ENCODE assay signal across 10 mouse cellular contexts in genomic region chr11:8589226-8589905, GRCm38 (mm10).
DNase-seq lines count a peak whose midpoint lies in the region; ATAC-seq lines count a peak whose summit lies in the region.
"Had no signal": no experiment of that assay in that cellular context is flagged by ENCODE, and none has a peak within 500 bp of the region (broad histone marks: within the 10 kb centered on the region; RNA-seq: fewer than 3 reads in every experiment).

No protein-coding gene starts in this region.

- H3K27ac ChIP-seq in liver, embryonic 13.5 days, result peak overlapping the region; percentile 58; the same call in 1 of the 2 replicates
- H3K27ac ChIP-seq: neural tube, embryonic 13.5 days had no signal

- intact Hi-C loops in heart, postnatal 10 days (cut with DNase I), result no loop called here

- H3K4me3 ChIP-seq in liver, embryonic 13.5 days (replicated peaks), result no peak overlapping the region
- H3K4me3 ChIP-seq: erythroblast, embryonic 14.5 days; neural tube, embryonic 13.5 days had no signal

- no peak overlapping the region for H3K4me2 ChIP-seq in liver, embryonic 13.5 days
- H3K4me2 ChIP-seq: neural tube, embryonic 13.5 days had no signal

- no peaks in the 10 kb centered on the region for H3K9me3 ChIP-seq in liver, embryonic 13.5 days (replicated peaks)
- H3K9me3 ChIP-seq: neural tube, embryonic 13.5 days had no signal

- peaks cover 39% of the 10 kb centered on the region for H3K4me1 ChIP-seq in liver, embryonic 13.5 days (replicated peaks)

- 28% methylated on average over 9 of the region's 9 CpGs for WGBS in liver, embryonic 13.5 days (ENCODE audit: insufficient replicate concordance)

- no peak overlapping the region for H3K9ac ChIP-seq in liver, embryonic 13.5 days
- H3K9ac ChIP-seq: neural tube, embryonic 13.5 days had no signal

- H3K27me3 ChIP-seq in liver, embryonic 13.5 days, result no peaks in the 10 kb centered on the region
- H3K27me3 ChIP-seq: neural tube, embryonic 13.5 days had no signal

- peak; percentile 41; the same call in 1 of the 2 replicates for ATAC-seq in liver, embryonic 13.5 days (ENCODE audit: low read depth)

- DNase-seq in 416B (ENCODE audit: low read depth) (peak; percentile 84), ES-CJ7 (ENCODE audit: low read depth, low spot score) (peak; percentile 71)
- DNase-seq in heart, postnatal 10 days, result peak; percentile 40 to 50
- DNase-seq in liver, embryonic 13.5 days, result peak; percentile 8
- DNase-seq in right cerebral cortex, postnatal 36 days (ENCODE audit: low spot score in 2 of 2), result peak; percentile 46 to 61
- DNase-seq in ovary, adult 18-20 months (ENCODE audit: low spot score), result no peak
- DNase-seq in urinary bladder, adult 2 months (ENCODE audit: low spot score), result no peak
- no peak for DNase-seq in thymus, postnatal 36 days

- H3K36me3 ChIP-seq in liver, embryonic 13.5 days, result no peaks in the 10 kb centered on the region
- H3K36me3 ChIP-seq: neural tube, embryonic 13.5 days had no signal

Comparison
In these comparisons a context has a peak if more than half of its experiments do, and no peak if none do; other contexts are left out.
1. DNase-seq: peak in 416B (single experiment), ES-CJ7 (single experiment), heart, postnatal 10 days (2 of 2), liver, embryonic 13.5 days (single experiment) and right cerebral cortex, postnatal 36 days (2 of 2); none in ovary, adult 18-20 months (single experiment), urinary bladder, adult 2 months (single experiment) and thymus, postnatal 36 days (0 of 2).